Mouse (Mus musculus) forebrain, embryonic 10.5 days (tissue): Measurements from ENCODE around the gene Gm867. TPM values are rescaled to one million over a fixed set of nuclear protein-coding genes. Genes with fewer than 3 reads are reported as not detected.

Source experiments
- DNase-seq: peaks from one replicate; pipeline ENCODE4 v3.0.0-alpha.2; 2017; ENCODE audit warnings: low spot score; ENCODE audit errors: extremely low spot score
- H3K27ac ChIP-seq: fragments of 300-500 bp; sonication (generic); 2 replicates; pipeline ENCODE4 v1.5.1; 2016; ENCODE audit warnings: mild to moderate bottlenecking
- H3K27me3 ChIP-seq: fragments of 300-500 bp; sonication (generic); 2 replicates; pipeline ENCODE4 v1.6.1; 2016; ENCODE audit warnings: mild to moderate bottlenecking; ENCODE audit not compliant: poor library complexity, severe bottlenecking
- H3K36me3 ChIP-seq: fragments of 300-500 bp; sonication (generic); replicated peaks from 2 replicates; pipeline ENCODE4 v1.6.1; 2016; ENCODE audit warnings: mild to moderate bottlenecking, moderate library complexity
- H3K4me1 ChIP-seq: fragments of 300-500 bp; sonication (generic); 2 replicates; pipeline ENCODE4 v1.6.1; 2016
- H3K4me3 ChIP-seq: fragments of 300-500 bp; sonication (generic); 2 replicates; pipeline ENCODE4 v1.5.1; 2016; ENCODE audit warnings: mild to moderate bottlenecking, moderate library complexity
- H3K9me3 ChIP-seq: fragments of 300-500 bp; sonication (generic); 2 replicates; pipeline ENCODE4 v1.6.1; 2016; ENCODE audit warnings: mild to moderate bottlenecking, moderate library complexity
- WGBS: fragments of 180-500 bp; shearing (Covaris S2); methylation state at CpG from one replicate; pipeline ENCODE4 v1.1.7; 2016; 5-methylcytosine and 5-hydroxymethylcytosine counted together
- polyA plus RNA-seq: library from polyadenylated mRNA; unstranded; fragments of >200 nt; fragmentation: Nextera tagmentation; extraction: Ambion mirVana; gene quantifications from 2 replicates; pipeline ENCODE4 v1.2.1, GENCODE M21; 2016

Gm867 gene
- polyA plus RNA-seq, 1 experiment from 2014 or later, result 0.26 TPM

GRCm38 (mm10) chr10:75932081-75932678 lies 8.3 kb downstream of the Gm867 start:
- WGBS, result under 1% methylated on average over 40 of the region's 44 CpGs
- H3K27ac ChIP-seq, result peak overlapping the region; percentile 90
- peak overlapping the region; percentile 74 for H3K4me3 ChIP-seq
- peak; percentile 72 for DNase-seq
- H3K27me3 ChIP-seq, result peaks cover 92% of the 10 kb centered on the region
- no peaks in the 10 kb centered on the region for H3K9me3 ChIP-seq
- peaks cover 49% of the 10 kb centered on the region for H3K4me1 ChIP-seq
- peaks cover 9% of the 10 kb centered on the region for H3K36me3 ChIP-seq

GRCm38 (mm10) chr10:75931311-75931710 lies 9.2 kb downstream of the Gm867 start:
- no peaks in the 10 kb centered on the region for H3K9me3 ChIP-seq
- H3K27me3 ChIP-seq, result peaks cover 83% of the 10 kb centered on the region
- peaks cover 47% of the 10 kb centered on the region for H3K4me1 ChIP-seq
- H3K4me3 ChIP-seq, result peak overlapping the region; percentile 74
- H3K36me3 ChIP-seq, result peaks cover 17% of the 10 kb centered on the region
- WGBS, result 20% methylated on average over 7 of the region's 7 CpGs
- H3K27ac ChIP-seq, result no peak overlapping the region
- no peak for DNase-seq

- no peaks in the 10 kb centered on the region for H3K9me3 ChIP-seq
- no peak overlapping the region for H3K27ac ChIP-seq
- H3K27me3 ChIP-seq, result peaks cover 73% of the 10 kb centered on the region
- WGBS, result 38% methylated on average over 6 of the region's 6 CpGs
- peaks cover 21% of the 10 kb centered on the region for H3K36me3 ChIP-seq
- H3K4me1 ChIP-seq, result peaks cover 37% of the 10 kb centered on the region
- DNase-seq, result no peak
- H3K4me3 ChIP-seq, result 0 out of 2 replicates have a peak overlapping the region, but pooled peaks have one; percentile 74
Measured at GRCm38 (mm10) chr10:75930304-75930703, 10.2 kb downstream of the Gm867 start.

- peaks cover 30% of the 10 kb centered on the region for H3K36me3 ChIP-seq
- H3K27me3 ChIP-seq, result peaks cover 34% of the 10 kb centered on the region
- 79% methylated on average over 13 of the region's 13 CpGs for WGBS
- DNase-seq, result no peak
- peaks cover 27% of the 10 kb centered on the region for H3K4me1 ChIP-seq
- H3K4me3 ChIP-seq, result no peak overlapping the region
- H3K9me3 ChIP-seq, result no peaks in the 10 kb centered on the region
- H3K27ac ChIP-seq, result no peak overlapping the region
Measured at GRCm38 (mm10) chr10:75926396-75926795, 14.1 kb downstream of the Gm867 start.

GRCm38 (mm10) chr10:75924324-75924723 lies 16.1 kb downstream of the Gm867 start:
- no peaks in the 10 kb centered on the region for H3K9me3 ChIP-seq
- H3K36me3 ChIP-seq, result peaks cover 35% of the 10 kb centered on the region
- WGBS, result 70% methylated on average over 2 of the region's 2 CpGs

GRCm38 (mm10) chr10:75921726-75922560 lies 18.5 kb downstream of the Gm867 start:
- Histone ChIP-seq H3K36me3 (peaks cover 45% of the 10 kb centered on the region), H3K27ac (peak overlapping the region; percentile 96), H3K27me3 (no peaks in the 10 kb centered on the region), H3K4me3 (peak overlapping the region; percentile 72), H3K9me3 (no peaks in the 10 kb centered on the region), H3K4me1 (peaks cover 41% of the 10 kb centered on the region)
- no peak for DNase-seq
- WGBS, result 8% methylated on average over 22 of the region's 22 CpGs

More at GRCm38 (mm10) chr10:75924324-75924723, 16.1 kb downstream of the Gm867 start:
- Histone ChIP-seq H3K4me1 (peaks cover 29% of the 10 kb centered on the region), H3K27ac (no peak overlapping the region), H3K4me3 (no peak overlapping the region), H3K27me3 (peaks cover 13% of the 10 kb centered on the region)
- DNase-seq, result no peak

GRCm38 (mm10) chr10:75921026-75921725 lies 19.3 kb downstream of the Gm867 start, which contains the start of gene Smarcb1:
Gene Smarcb1 (minus strand): TSS chr10:75921617.
- Histone ChIP-seq H3K36me3 (peaks cover 46% of the 10 kb centered on the region), H3K4me1 (peaks cover 41% of the 10 kb centered on the region)
- DNase-seq, result peak; percentile 91

GRCm38 (mm10) chr10:75919026-75919425 lies 21.4 kb downstream of the Gm867 start:
- H3K27ac ChIP-seq, result no peak overlapping the region
- DNase-seq, result no peak
- H3K36me3 ChIP-seq, result peaks cover 59% of the 10 kb centered on the region
- 92% methylated on average over 5 of the region's 5 CpGs for WGBS
- peaks cover 41% of the 10 kb centered on the region for H3K4me1 ChIP-seq
- H3K4me3 ChIP-seq, result no peak overlapping the region
- no peaks in the 10 kb centered on the region for H3K27me3 ChIP-seq
- H3K9me3 ChIP-seq, result no peaks in the 10 kb centered on the region

More at GRCm38 (mm10) chr10:75921026-75921725, 19.3 kb downstream of the Gm867 start, which contains the start of gene Smarcb1:
- under 1% methylated on average over 76 of the region's 76 CpGs for WGBS
- Histone ChIP-seq H3K4me3 (peak within 1 kb of the TSS; percentile 72), H3K27ac (peak within 1 kb of the TSS; percentile 96), H3K9me3 (no peaks in the 10 kb centered on the region), H3K27me3 (no peaks in the 10 kb centered on the region)

GRCm38 (mm10) chr10:75916840-75917239 lies 23.6 kb downstream of the Gm867 start:
- Histone ChIP-seq H3K27me3 (no peaks in the 10 kb centered on the region), H3K27ac (no peak overlapping the region), H3K36me3 (peaks cover 75% of the 10 kb centered on the region), H3K4me1 (peaks cover 29% of the 10 kb centered on the region), H3K9me3 (no peaks in the 10 kb centered on the region), H3K4me3 (no peak overlapping the region)
- DNase-seq, result no peak
- WGBS, result 85% methylated on average over 8 of the region's 8 CpGs

- Histone ChIP-seq H3K27me3 (no peaks in the 10 kb centered on the region), H3K27ac (no peak overlapping the region), H3K36me3 (peaks cover 88% of the 10 kb centered on the region), H3K4me1 (peaks cover 24% of the 10 kb centered on the region), H3K4me3 (no peak overlapping the region), H3K9me3 (no peaks in the 10 kb centered on the region)
- 90% methylated on average over 7 of the region's 7 CpGs for WGBS
- DNase-seq, result no peak
Measured at GRCm38 (mm10) chr10:75915557-75915956, 24.9 kb downstream of the Gm867 start.

GRCm38 (mm10) chr10:75913013-75913589 lies 27.4 kb downstream of the Gm867 start:
- Histone ChIP-seq H3K4me3 (no peak overlapping the region), H3K36me3 (peaks cover 96% of the 10 kb centered on the region), H3K27me3 (no peaks in the 10 kb centered on the region), H3K9me3 (no peaks in the 10 kb centered on the region), H3K4me1 (peaks cover under 1% of the 10 kb centered on the region; the same call in 1 of the 2 replicates), H3K27ac (no peak overlapping the region)
- WGBS, result 86% methylated on average over 6 of the region's 6 CpGs
- DNase-seq, result no peak

- no peaks in the 10 kb centered on the region for H3K27me3 ChIP-seq
- no peak overlapping the region for H3K4me3 ChIP-seq
- no peak overlapping the region for H3K27ac ChIP-seq
- 84% methylated on average over 2 of the region's 2 CpGs for WGBS
- H3K4me1 ChIP-seq, result no peaks in the 10 kb centered on the region
- peaks cover 98% of the 10 kb centered on the region for H3K36me3 ChIP-seq
- H3K9me3 ChIP-seq, result no peaks in the 10 kb centered on the region
- DNase-seq, result no peak
Measured at GRCm38 (mm10) chr10:75910698-75911097, 29.8 kb downstream of the Gm867 start.
